Mouse (Mus musculus): ENCODE measurements at regions not wholly inside any gene's neighbourhood (a gene's known extent, or its start where the extent isn't known, plus 50 kb on each side); places are given as distances from the start of the nearest gene placed in this dataset.
"Not testable (repeated sequence)": the region's sequence is repeated elsewhere in the genome, so short reads cannot be mapped to it uniquely, and the experiment has no call there.

GRCm38 (mm10) chrX:135112109-135112508 lies 65.3 kb downstream of the Gm15023 start:
- ATAC-seq (replicated peaks in 1 of 2; ENCODE audit: insufficient read depth in 1 of 2, low FRiP score in 2 of 2, low TSS enrichment in 1 of 2, low read depth in 1 of 2, poor library complexity in 2 of 2, severe bottlenecking in 2 of 2): 0 out of 4 replicates have a peak, but pooled peaks of 1 of the 2 experiments have one; percentile 53

GRCm38 (mm10) chrX:135110866-135111265 lies 66.6 kb downstream of the Gm15023 start:
- not testable (repeated sequence) for ATAC-seq (replicated peaks in 1 of 2; ENCODE audit: insufficient read depth in 1 of 2, low FRiP score in 2 of 2, low TSS enrichment in 1 of 2, low read depth in 1 of 2, poor library complexity in 2 of 2, severe bottlenecking in 2 of 2)

GRCm38 (mm10) chrX:135101594-135101993 lies 75.8 kb downstream of the Gm15023 start:
- no peak for ATAC-seq (replicated peaks in 1 of 2; ENCODE audit: insufficient read depth in 1 of 2, low FRiP score in 2 of 2, low TSS enrichment in 1 of 2, low read depth in 1 of 2, poor library complexity in 2 of 2, severe bottlenecking in 2 of 2)

- ATAC-seq (replicated peaks in 1 of 2; ENCODE audit: insufficient read depth in 1 of 2, low FRiP score in 2 of 2, low TSS enrichment in 1 of 2, low read depth in 1 of 2, poor library complexity in 2 of 2, severe bottlenecking in 2 of 2): no peak
Observed at GRCm38 (mm10) chrX:135098101-135098500, 79.3 kb downstream of the Gm15023 start.

GRCm38 (mm10) chrX:135096206-135096605 lies 81.2 kb downstream of the Gm15023 start:
- ATAC-seq (replicated peaks in 1 of 2; ENCODE audit: insufficient read depth in 1 of 2, low FRiP score in 2 of 2, low TSS enrichment in 1 of 2, low read depth in 1 of 2, poor library complexity in 2 of 2, severe bottlenecking in 2 of 2): no peak

GRCm38 (mm10) chrX:135091074-135091473 lies 82.1 kb upstream of the Zmat1 start:
- ATAC-seq (replicated peaks in 1 of 2; ENCODE audit: insufficient read depth in 1 of 2, low FRiP score in 2 of 2, low TSS enrichment in 1 of 2, low read depth in 1 of 2, poor library complexity in 2 of 2, severe bottlenecking in 2 of 2): peak; percentile 83 to 84

GRCm38 (mm10) chrX:135087068-135087579 lies 78.1 kb upstream of the Zmat1 start:
- peak in 1 of 2 experiments; percentile 34; a peak in 2 of 4 replicates for ATAC-seq (replicated peaks in 1 of 2; ENCODE audit: insufficient read depth in 1 of 2, low FRiP score in 2 of 2, low TSS enrichment in 1 of 2, low read depth in 1 of 2, poor library complexity in 2 of 2, severe bottlenecking in 2 of 2)

GRCm38 (mm10) chrX:135086564-135086963 lies 77.6 kb upstream of the Zmat1 start:
- ATAC-seq (replicated peaks in 1 of 2; ENCODE audit: insufficient read depth in 1 of 2, low FRiP score in 2 of 2, low TSS enrichment in 1 of 2, low read depth in 1 of 2, poor library complexity in 2 of 2, severe bottlenecking in 2 of 2): peak in 1 of 2 experiments; percentile 9; a peak in 1 of 4 replicates

GRCm38 (mm10) chrX:135085770-135086553 lies 77.0 kb upstream of the Zmat1 start:
- not testable (repeated sequence) for ATAC-seq (replicated peaks in 1 of 2; ENCODE audit: insufficient read depth in 1 of 2, low FRiP score in 2 of 2, low TSS enrichment in 1 of 2, low read depth in 1 of 2, poor library complexity in 2 of 2, severe bottlenecking in 2 of 2)

GRCm38 (mm10) chrX:135080380-135081158 lies 71.6 kb upstream of the Zmat1 start:
- ATAC-seq (replicated peaks in 1 of 2; ENCODE audit: insufficient read depth in 1 of 2, low FRiP score in 2 of 2, low TSS enrichment in 1 of 2, low read depth in 1 of 2, poor library complexity in 2 of 2, severe bottlenecking in 2 of 2): no peak

- peak; percentile 86 to 89 for ATAC-seq (replicated peaks in 1 of 2; ENCODE audit: insufficient read depth in 1 of 2, low FRiP score in 2 of 2, low TSS enrichment in 1 of 2, low read depth in 1 of 2, poor library complexity in 2 of 2, severe bottlenecking in 2 of 2)
Observed at GRCm38 (mm10) chrX:135079388-135079787, 70.4 kb upstream of the Zmat1 start.

- no peak for ATAC-seq (replicated peaks in 1 of 2; ENCODE audit: insufficient read depth in 1 of 2, low FRiP score in 2 of 2, low TSS enrichment in 1 of 2, low read depth in 1 of 2, poor library complexity in 2 of 2, severe bottlenecking in 2 of 2)
Observed at GRCm38 (mm10) chrX:135075903-135076302, 66.9 kb upstream of the Zmat1 start.

- ATAC-seq (replicated peaks in 1 of 2; ENCODE audit: insufficient read depth in 1 of 2, low FRiP score in 2 of 2, low TSS enrichment in 1 of 2, low read depth in 1 of 2, poor library complexity in 2 of 2, severe bottlenecking in 2 of 2): no peak
Observed at GRCm38 (mm10) chrX:135069448-135069847, 60.4 kb upstream of the Zmat1 start.

GRCm38 (mm10) chrX:135060184-135060583 lies 51.2 kb upstream of the Zmat1 start:
- ATAC-seq (replicated peaks in 1 of 2; ENCODE audit: insufficient read depth in 1 of 2, low FRiP score in 2 of 2, low TSS enrichment in 1 of 2, low read depth in 1 of 2, poor library complexity in 2 of 2, severe bottlenecking in 2 of 2): no peak

- no peak for ATAC-seq (replicated peaks in 1 of 2; ENCODE audit: insufficient read depth in 1 of 2, low FRiP score in 2 of 2, low TSS enrichment in 1 of 2, low read depth in 1 of 2, poor library complexity in 2 of 2, severe bottlenecking in 2 of 2)
Observed at GRCm38 (mm10) chrX:135058949-135059348, 49.9 kb upstream of the Zmat1 start.
